Mouse (Mus musculus) T-helper 17 cell (primary cell): Measurements from ENCODE around the gene Plgrkt.

ENCODE experiments used
- in situ Hi-C, 2 experiments: fragments of 300-600 bp; cut with MboI, MseI; formaldehyde crosslinking; loops; 1 replicate in 1 of 2; 2 replicates in 1 of 2; pipeline ENCODE4 v1.15.1; 2025; ENCODE audit warnings: high pct_unique_total_duplicates in 2 of 2

Plgrkt gene

GRCm38 (mm10) chr19:29383368-29383767 is 16.2 kb upstream of the Plgrkt start:
- in situ Hi-C loops, result no loop called here

- in situ Hi-C loops, result no loop called here
Observed at GRCm38 (mm10) chr19:29379839-29380603, 12.8 kb upstream of the Plgrkt start.

GRCm38 (mm10) chr19:29376382-29376781 is 9.2 kb upstream of the Plgrkt start:
- in situ Hi-C loops, result no loop called here

- in situ Hi-C loops, result no loop called here
Observed at GRCm38 (mm10) chr19:29374947-29375346, 7.8 kb upstream of the Plgrkt start.

GRCm38 (mm10) chr19:29373438-29373837 is 6.2 kb upstream of the Plgrkt start:
- in situ Hi-C loops, result no loop called here

- in situ Hi-C loops, result no loop called here
Observed at GRCm38 (mm10) chr19:29372621-29373020, 5.4 kb upstream of the Plgrkt start.

GRCm38 (mm10) chr19:29372138-29372537 is 4.9 kb upstream of the Plgrkt start:
- in situ Hi-C loops, result no loop called here

- in situ Hi-C loops, result no loop called here
Observed at GRCm38 (mm10) chr19:29371284-29372081, 4.3 kb upstream of the Plgrkt start.

GRCm38 (mm10) chr19:29370545-29371283 is 3.5 kb upstream of the Plgrkt start:
- in situ Hi-C loops, result no loop called here

GRCm38 (mm10) chr19:29370112-29370511 is 2.9 kb upstream of the Plgrkt start:
- in situ Hi-C loops, result no loop called here

GRCm38 (mm10) chr19:29368671-29369309 is 1.6 kb upstream of the Plgrkt start:
- in situ Hi-C loops, result no loop called here

- in situ Hi-C loops, result no loop called here
Observed at GRCm38 (mm10) chr19:29368041-29368440, 851 bp upstream of the Plgrkt start.

GRCm38 (mm10) chr19:29366226-29366968 is 793 bp downstream of the Plgrkt start:
- in situ Hi-C loops, result no loop called here

- in situ Hi-C loops, result no loop called here
Observed at GRCm38 (mm10) chr19:29365105-29365504, 2.1 kb downstream of the Plgrkt start.

- in situ Hi-C loops, result no loop called here
Observed at GRCm38 (mm10) chr19:29364076-29364475, 3.1 kb downstream of the Plgrkt start.

- in situ Hi-C loops, result no loop called here
Observed at GRCm38 (mm10) chr19:29363557-29363956, 3.6 kb downstream of the Plgrkt start.

GRCm38 (mm10) chr19:29362173-29362930 is 4.8 kb downstream of the Plgrkt start:
- in situ Hi-C loops, result no loop called here

- in situ Hi-C loops, result no loop called here
Observed at GRCm38 (mm10) chr19:29361468-29362130, 5.6 kb downstream of the Plgrkt start.

GRCm38 (mm10) chr19:29360251-29360650 is 6.9 kb downstream of the Plgrkt start:
- in situ Hi-C loops, result no loop called here

GRCm38 (mm10) chr19:29356281-29356680 is 10.9 kb downstream of the Plgrkt start:
- in situ Hi-C loops, result loop anchor here (10.0 kb wide), 4 partner anchors 139 to 811 kb away; no protein-coding TSS in a partner anchor
